Mouse (Mus musculus) limb, embryonic 11.5 days (tissue): Measurements from ENCODE around the gene Clec4f. TPM values are rescaled to one million over a fixed set of nuclear protein-coding genes. Genes with fewer than 3 reads are reported as not detected.

Experiments used
- ATAC-seq: fragments of 200-750 bp; cut with Nextera tagmentation; 2 replicates; pipeline ENCODE4 v1.8.0; 2017; ENCODE audit warnings: low read depth; ENCODE audit not compliant: insufficient number of reproducible peaks, low FRiP score, low TSS enrichment
- DNase-seq: peaks from one replicate; pipeline ENCODE4 v3.0.0-alpha.2; 2015; ENCODE audit warnings: low spot score
- H3K27ac ChIP-seq: fragments of 300-500 bp; sonication (generic); replicated peaks from 2 replicates; pipeline ENCODE4 v1.5.1; 2014; ENCODE audit warnings: low read depth, mild to moderate bottlenecking, low read length
- H3K27me3 ChIP-seq: fragments of 300-500 bp; sonication (generic); 2 replicates; pipeline ENCODE4 v1.6.1; 2014; ENCODE audit warnings: mild to moderate bottlenecking, low read length, mixed read lengths; ENCODE audit not compliant: control insufficient read depth, insufficient read depth
- H3K36me3 ChIP-seq: fragments of 300-500 bp; sonication (generic); 2 replicates; pipeline ENCODE4 v1.6.1; 2014; ENCODE audit warnings: mild to moderate bottlenecking, low read length, moderate library complexity, mixed read lengths; ENCODE audit not compliant: control insufficient read depth, insufficient read depth
- H3K4me1 ChIP-seq: fragments of 300-500 bp; sonication (generic); 2 replicates; pipeline ENCODE4 v1.6.1; 2014; ENCODE audit warnings: low read length, mixed read lengths; ENCODE audit not compliant: control insufficient read depth, insufficient read depth
- H3K4me2 ChIP-seq: fragments of 300-500 bp; sonication (generic); 2 replicates; pipeline ENCODE4 v1.6.1; 2014; ENCODE audit warnings: low read depth, mild to moderate bottlenecking, moderate library complexity; ENCODE audit not compliant: severe bottlenecking
- H3K4me3 ChIP-seq: fragments of 300-500 bp; sonication (generic); 2 replicates; pipeline ENCODE4 v1.5.1; 2014; ENCODE audit warnings: low read depth, low read length
- H3K9ac ChIP-seq: fragments of 300-500 bp; sonication (generic); 2 replicates; pipeline ENCODE4 v1.6.1; 2014; ENCODE audit warnings: mild to moderate bottlenecking, low read length
- H3K9me3 ChIP-seq: fragments of 300-500 bp; sonication (generic); 2 replicates; pipeline ENCODE4 v1.6.1; 2016; ENCODE audit warnings: low read length; ENCODE audit not compliant: control insufficient read depth
- WGBS: fragments of 180-500 bp; shearing (Covaris S2); extraction: QIAGEN DNeasy Blood & Tissue Kit; methylation state at CpG from one replicate; pipeline ENCODE4 v1.1.7; 2014; 5-methylcytosine and 5-hydroxymethylcytosine counted together
- polyA plus RNA-seq: library from polyadenylated mRNA; unstranded; fragments of >200 nt; fragmentation: Nextera tagmentation; extraction: Ambion mirVana; gene quantifications from 2 replicates; pipeline ENCODE4 v1.2.1, GENCODE M21; 2014

Clec4f gene
- polyA plus RNA-seq, 1 experiment from 2014 or later: not detected

- Histone ChIP-seq H3K4me1 (no peaks in the 10 kb centered on the region), H3K4me2 (no peak overlapping the region), H3K9ac (no peak overlapping the region), H3K27me3 (no peaks in the 10 kb centered on the region), H3K27ac (no peak overlapping the region), H3K36me3 (no peaks in the 10 kb centered on the region), H3K4me3 (no peak overlapping the region), H3K9me3 (no peaks in the 10 kb centered on the region)
- ATAC-seq (no peak), DNase-seq (no peak)
- WGBS: 67% methylated on average over 3 of the region's 3 CpGs
Measured at GRCm38 (mm10) chr6:83597988-83598387, 58.0 kb downstream of the Clec4f start.

- H3K4me3 ChIP-seq: no peak overlapping the region
- ATAC-seq: no peak
- no peak for DNase-seq
Measured at GRCm38 (mm10) chr6:83595035-83595434, 61.0 kb downstream of the Clec4f start.

More at GRCm38 (mm10) chr6:83595035-83595434, 61.0 kb downstream of the Clec4f start:
- 87% methylated on average over 2 of the region's 2 CpGs for WGBS
- H3K36me3 ChIP-seq: no peaks in the 10 kb centered on the region
- H3K9me3 ChIP-seq: no peaks in the 10 kb centered on the region
- H3K27ac ChIP-seq: no peak overlapping the region
- H3K27me3 ChIP-seq: no peaks in the 10 kb centered on the region
- H3K4me2 ChIP-seq: no peak overlapping the region
- H3K9ac ChIP-seq: no peak overlapping the region
- H3K4me1 ChIP-seq: no peaks in the 10 kb centered on the region

Other genes with a start within 250 kb of the Clec4f start
- 32.5 and 35.8 TPM in 2 replicates for gene Tet3, start 197.1 kb downstream of the Clec4f start, polyA plus RNA-seq
- 64.7 and 67.5 TPM in 2 replicates for gene Dguok, start 149.2 kb downstream of the Clec4f start, polyA plus RNA-seq
- 0.76 and 0.87 TPM in 2 replicates for gene Actg2, start 119.9 kb downstream of the Clec4f start, polyA plus RNA-seq
- 18.4 and 19.1 TPM in 2 replicates for gene Stambp, start 83.5 kb downstream of the Clec4f start, polyA plus RNA-seq
- not detected in 2 replicates for gene Cd207, start 21.7 kb upstream of the Clec4f start, polyA plus RNA-seq
- gene Vax2, start 55.1 kb upstream of the Clec4f start, polyA plus RNA-seq: 1.5 and 2.7 TPM in 2 replicates
- 0.27 TPM in 1 of 2 replicates, not detected in the other for gene Atp6v1b1, start 86.8 kb upstream of the Clec4f start, polyA plus RNA-seq
- 0.16 TPM in 1 of 2 replicates, not detected in the other for gene Ankrd53, start 106.5 kb upstream of the Clec4f start, polyA plus RNA-seq
- 62.2 and 63.8 TPM in 2 replicates for gene Tex261, start 119.6 kb upstream of the Clec4f start, polyA plus RNA-seq
- 23.6 and 25.8 TPM in 2 replicates for gene Nagk, start 138.8 kb upstream of the Clec4f start, polyA plus RNA-seq
- 18.5 and 24.1 TPM in 2 replicates for gene Paip2b, start 175.6 kb upstream of the Clec4f start, polyA plus RNA-seq
- gene Zfp638, start 210.9 kb upstream of the Clec4f start, polyA plus RNA-seq: 84.2 and 93.5 TPM in 2 replicates